Mouse (Mus musculus): ENCODE data around the gene Lipo1. TPM values are rescaled to one million over a fixed set of nuclear protein-coding genes. Genes with fewer than 3 reads are reported as not detected.

The Lipo1 gene
- not detected in 2 replicates for polyA plus RNA-seq (2012; rRNA removed)

DNA sequence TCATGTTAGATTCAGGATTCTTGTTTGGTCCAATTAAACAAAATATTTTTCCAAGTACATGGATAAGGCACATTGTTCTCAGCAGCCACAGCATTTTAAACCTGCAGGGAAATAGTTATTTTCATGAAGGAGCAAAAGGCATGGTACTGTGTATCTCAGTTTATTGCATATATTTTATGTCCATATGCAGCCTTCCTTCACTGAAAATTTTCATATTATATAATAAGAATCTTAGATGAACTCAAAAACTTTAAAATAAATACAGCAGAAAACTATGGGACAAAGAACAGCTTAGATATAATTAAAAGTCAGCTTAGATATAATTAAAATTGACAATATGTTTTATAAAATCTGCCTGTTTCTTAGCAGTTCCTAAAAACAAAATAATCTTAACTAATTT is at the start of gene Lipo1:
TSS of gene Lipo1 (minus strand) at position 101 of the 400 bp plus-strand sequence.

GRCm38 (mm10) chr19:33761287-33762086 is 25.8 kb downstream of the Lipo1 start, which contains the start of gene Lipo3:
Lipo3 (minus strand) TSS chr19:33761951.

DNA sequence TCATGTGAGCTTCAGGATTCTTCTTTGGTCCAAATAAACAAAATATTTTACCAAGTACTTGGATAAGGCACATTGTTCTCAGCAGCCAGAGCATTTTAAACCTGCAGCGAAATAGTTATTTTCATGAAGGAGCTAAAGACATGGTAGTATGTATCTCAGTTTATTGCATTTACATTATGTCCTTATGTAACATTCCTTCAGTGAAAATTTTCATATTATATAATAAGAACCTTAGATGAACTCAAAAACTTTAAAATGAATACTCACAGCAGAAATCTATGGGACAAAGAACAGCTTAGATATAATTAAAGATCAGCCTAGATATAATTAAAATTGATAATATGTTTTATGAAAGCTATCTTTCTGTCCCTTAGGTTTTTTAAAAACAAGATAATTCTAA is 36.0 kb downstream of the Lipo1 start, which contains the start of gene Lipo2:
TSS of gene Lipo2 (minus strand) at position 101 of the 400 bp plus-strand sequence.

Other genes starting within 250 kb of the Lipo1 start
- not detected in 2 replicates for gene Gm8978, start 162.2 kb downstream of the Lipo1 start, polyA plus RNA-seq (2012; rRNA removed)
- gene Lipo2, start 36.1 kb downstream of the Lipo1 start, polyA plus RNA-seq (2012; rRNA removed): 0.31 and 0.39 TPM in 2 replicates
- 7.4 TPM in 2 replicates for gene Lipo3, start 25.5 kb downstream of the Lipo1 start, polyA plus RNA-seq (2012; rRNA removed)
- gene Lipf, start 173.7 kb upstream of the Lipo1 start, polyA plus RNA-seq (2012; rRNA removed): not detected in 2 replicates
- not detected in 2 replicates for gene Lipk, start 220.8 kb upstream of the Lipo1 start, polyA plus RNA-seq (2012; rRNA removed)

All from central nervous system, embryonic 14 days (tissue).